Mouse (Mus musculus) kidney, postnatal 10 days (tissue): ENCODE measurements around the gene Mrtfa.
A peak's percentile ranks its signal among the peaks of the same experiment; 100 is the strongest.

Source experiments
- DNase-seq: peaks from one replicate; pipeline ENCODE4 v3.0.0; 2021; ENCODE audit warnings: mixed read lengths

The Mrtfa gene

GRCm38 (mm10) chr15:81098689-81099088 lies 91.9 kb downstream of the Mrtfa start:
- DNase-seq = no peak

- no peak for DNase-seq
Measured at GRCm38 (mm10) chr15:81097896-81098295, 92.7 kb downstream of the Mrtfa start.

- no peak for DNase-seq
Measured at GRCm38 (mm10) chr15:81097456-81097855, 93.1 kb downstream of the Mrtfa start.

- peak; percentile 46 for DNase-seq
Measured at GRCm38 (mm10) chr15:81096329-81097055, 94.1 kb downstream of the Mrtfa start.

- no peak for DNase-seq
Measured at GRCm38 (mm10) chr15:81093032-81093431, 97.5 kb downstream of the Mrtfa start.

- no peak for DNase-seq
Measured at GRCm38 (mm10) chr15:81091718-81092117, 98.8 kb downstream of the Mrtfa start.

GRCm38 (mm10) chr15:81087529-81087928 lies 103.0 kb downstream of the Mrtfa start:
- no peak for DNase-seq

GRCm38 (mm10) chr15:81086644-81087480 lies 103.7 kb downstream of the Mrtfa start:
- DNase-seq = peak; percentile 57

GRCm38 (mm10) chr15:81083826-81084225 lies 106.7 kb downstream of the Mrtfa start:
- no peak for DNase-seq

- peak; percentile 52 for DNase-seq
Measured at GRCm38 (mm10) chr15:81083281-81083680, 107.3 kb downstream of the Mrtfa start.

GRCm38 (mm10) chr15:81081216-81081615 lies 109.3 kb downstream of the Mrtfa start:
- DNase-seq = no peak

GRCm38 (mm10) chr15:81080405-81080804 lies 110.2 kb downstream of the Mrtfa start:
- DNase-seq = no peak

GRCm38 (mm10) chr15:81079255-81079654 lies 111.3 kb downstream of the Mrtfa start:
- DNase-seq = no peak

GRCm38 (mm10) chr15:81077551-81077950 lies 113.0 kb downstream of the Mrtfa start:
- DNase-seq = peak; percentile 58

GRCm38 (mm10) chr15:81074543-81074942 lies 116.0 kb downstream of the Mrtfa start:
- DNase-seq = no peak

- peak; percentile 41 for DNase-seq
Measured at GRCm38 (mm10) chr15:81073751-81074150, 116.8 kb downstream of the Mrtfa start.

- DNase-seq = peak; percentile 63
Measured at GRCm38 (mm10) chr15:81072748-81073147, 117.8 kb downstream of the Mrtfa start.

- DNase-seq = no peak
Measured at GRCm38 (mm10) chr15:81070470-81070869, 120.1 kb downstream of the Mrtfa start.

- no peak for DNase-seq
Measured at GRCm38 (mm10) chr15:81068641-81069381, 121.7 kb downstream of the Mrtfa start.

- no peak for DNase-seq
Measured at GRCm38 (mm10) chr15:81067761-81068160, 122.8 kb downstream of the Mrtfa start.

- no peak for DNase-seq
Measured at GRCm38 (mm10) chr15:81066976-81067375, 123.6 kb downstream of the Mrtfa start.

- no peak for DNase-seq
Measured at GRCm38 (mm10) chr15:81064661-81065060, 125.9 kb downstream of the Mrtfa start.

GRCm38 (mm10) chr15:81064143-81064542 lies 126.4 kb downstream of the Mrtfa start:
- DNase-seq = peak; percentile 41
